ENCODE assay signal across 11 mouse cellular contexts in the genomic region with DNA sequence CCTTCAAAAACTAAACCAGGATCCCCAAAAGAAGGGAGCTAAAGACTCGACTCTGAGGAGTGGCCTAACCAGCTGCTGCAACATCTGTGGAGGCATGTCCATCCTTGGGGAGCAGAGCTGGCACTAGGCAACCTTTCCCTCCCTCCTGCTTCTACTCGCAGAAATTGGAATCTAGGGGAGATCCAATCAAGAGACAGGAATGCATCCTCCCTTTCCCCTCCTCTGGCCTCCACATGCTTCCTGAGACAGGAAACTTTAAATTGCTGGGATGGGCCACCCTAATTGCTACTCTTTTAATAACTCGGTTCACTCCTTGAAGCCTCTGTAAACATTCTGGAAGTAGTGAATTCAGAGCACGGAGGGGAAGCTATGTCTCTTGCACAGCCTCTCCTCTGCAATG.
DNase-seq lines count a peak whose midpoint lies in the region; ATAC-seq and TF ChIP-seq lines count a peak whose summit lies in the region.
"Had no signal": no experiment of that assay in that cellular context is flagged by ENCODE, and none has a peak within 500 bp of the region (broad histone marks: within the 10 kb centered on the region; RNA-seq: fewer than 3 reads in every experiment).

No protein-coding gene starts in this region.

- no peaks in the 10 kb centered on the region for H3K36me3 ChIP-seq in heart, embryonic 12.5 days
- H3K36me3 ChIP-seq in limb, embryonic 10.5 days: no peaks in the 10 kb centered on the region

- DNase-seq in heart, adult 11 months: peak; percentile 96
- peak; percentile 41 for DNase-seq in NIH3T3 (ENCODE audit: low read depth)
- DNase-seq in gastrocnemius, postnatal 10 days: peak; percentile 26
- peak; percentile 30 for DNase-seq in limb, embryonic 10.5 days (ENCODE audit: low spot score)
- no peak for DNase-seq in B cell, adult 2 months
- no peak for DNase-seq in cerebellum, postnatal 10 days
- DNase-seq in left cerebral cortex, adult 2 months (ENCODE audit: extremely low spot score in 1 of 2, low spot score in 2 of 2): no peak

- WGBS in heart, embryonic 12.5 days: 35% methylated on average over 4 of the region's 4 CpGs
- 19% methylated on average over 4 of the region's 4 CpGs for WGBS in limb, embryonic 10.5 days

- intact Hi-C loops in left cerebral cortex, adult 2 months (cut with DNase I): no loop called here

- peaks cover under 1% of the 10 kb centered on the region; the same call in 1 of the 2 replicates for H3K4me1 ChIP-seq in heart, embryonic 12.5 days (replicated peaks)
- H3K4me1 ChIP-seq in limb, embryonic 10.5 days: peaks cover 17% of the 10 kb centered on the region

- TF ChIP-seq CTCF in left cerebral cortex, adult 2 months (IDR thresholded peaks at IDR 0.05): no peak

- no peaks in the 10 kb centered on the region for H3K9me3 ChIP-seq in heart, embryonic 12.5 days (replicated peaks)
- no peaks in the 10 kb centered on the region for H3K9me3 ChIP-seq in limb, embryonic 10.5 days (replicated peaks)

- no peak for ATAC-seq in heart, embryonic 12.5 days (ENCODE audit: insufficient number of reproducible peaks, low FRiP score)
- ATAC-seq: Patski had no signal

- no peak overlapping the region for H3K4me2 ChIP-seq in heart, embryonic 12.5 days

- no peaks in the 10 kb centered on the region for H3K27me3 ChIP-seq in heart, embryonic 12.5 days (replicated peaks)
- H3K27me3 ChIP-seq in limb, embryonic 10.5 days (ENCODE audit: low read depth, poor library complexity, severe bottlenecking): no peaks in the 10 kb centered on the region
- H3K27me3 ChIP-seq: Patski had no signal

- H3K27ac ChIP-seq in heart, embryonic 12.5 days (ENCODE audit: poor library complexity, severe bottlenecking): no peak overlapping the region
- H3K27ac ChIP-seq in limb, embryonic 10.5 days: peak overlapping the region; percentile 68; the same call in 1 of the 2 replicates
- no peak overlapping the region for H3K27ac ChIP-seq in left cerebral cortex, adult 2 months
- H3K27ac ChIP-seq: layer of hippocampus, adult 2 months had no signal

- H3K4me3 ChIP-seq in heart, embryonic 12.5 days: no peak overlapping the region
- H3K4me3 ChIP-seq in limb, embryonic 10.5 days: no peak overlapping the region
- no peak overlapping the region for H3K4me3 ChIP-seq in left cerebral cortex, adult 2 months
- H3K4me3 ChIP-seq: layer of hippocampus, adult 2 months; myocyte had no signal

- no peak overlapping the region for H3K9ac ChIP-seq in heart, embryonic 12.5 days

Comparison
In these comparisons a context has a peak if more than half of its experiments do, and no peak if none do; other contexts are left out.
1. DNase-seq: peak in heart, adult 11 months (single experiment), NIH3T3 (single experiment), gastrocnemius, postnatal 10 days (single experiment) and limb, embryonic 10.5 days (single experiment); none in B cell, adult 2 months (0 of 2), cerebellum, postnatal 10 days (0 of 2) and left cerebral cortex, adult 2 months (0 of 2).